Mouse (Mus musculus): ENCODE data around the gene Alyref.
"Not testable (repeated sequence)": the region's sequence is repeated elsewhere in the genome, so short reads cannot be mapped to it uniquely, and the experiment has no call there.

Gene Alyref

GRCm38 (mm10) chr11:120572752-120573584 is 25.2 kb downstream of the Alyref start, which contains the start of gene P4hb:
Gene P4hb (minus strand): TSS chr11:120573253.
- peak; percentile 100 for DNase-seq

- DNase-seq: no peak
These were observed 25.8 kb downstream of the Alyref start for GRCm38 (mm10) chr11:120572417-120572751.

- no peak for DNase-seq
These were observed 26.3 kb downstream of the Alyref start for GRCm38 (mm10) chr11:120571754-120572416.

- DNase-seq: no peak
These were observed 27.0 kb downstream of the Alyref start for GRCm38 (mm10) chr11:120571122-120571521.

- no peak for DNase-seq
These were observed 29.8 kb downstream of the Alyref start for GRCm38 (mm10) chr11:120568324-120568723.

- DNase-seq: no peak
These were observed 33.1 kb downstream of the Alyref start for GRCm38 (mm10) chr11:120565114-120565513.

- DNase-seq: no peak
These were observed 35.2 kb downstream of the Alyref start for GRCm38 (mm10) chr11:120562949-120563348.

GRCm38 (mm10) chr11:120560952-120561728 is 37.0 kb downstream of the Alyref start:
- no peak for DNase-seq

GRCm38 (mm10) chr11:120558843-120559242 is 39.3 kb downstream of the Alyref start:
- not testable (repeated sequence) for DNase-seq

GRCm38 (mm10) chr11:120555260-120555659 is 42.9 kb downstream of the Alyref start:
- DNase-seq: no peak

GRCm38 (mm10) chr11:120554834-120555233 is 43.3 kb downstream of the Alyref start:
- DNase-seq: no peak

GRCm38 (mm10) chr11:120552736-120553135 is 45.4 kb downstream of the Alyref start:
- no peak for DNase-seq

- no peak for DNase-seq
These were observed 47.2 kb downstream of the Alyref start, which contains the start of gene Ppp1r27 for GRCm38 (mm10) chr11:120550810-120551440. Gene Ppp1r27 (minus strand): TSS chr11:120551132.

GRCm38 (mm10) chr11:120549986-120550809 is 48.0 kb downstream of the Alyref start:
- DNase-seq: peak; percentile 53

GRCm38 (mm10) chr11:120549168-120549945 is 48.8 kb downstream of the Alyref start, which contains the start of gene Mcrip1:
Gene Mcrip1 (minus strand): TSS chr11:120549727.
- peak; percentile 93 for DNase-seq

- DNase-seq: no peak
These were observed 49.4 kb downstream of the Alyref start for GRCm38 (mm10) chr11:120548786-120549167.

GRCm38 (mm10) chr11:120548214-120548613 is 50.0 kb downstream of the Alyref start:
- no peak for DNase-seq

- DNase-seq: no peak
These were observed 50.7 kb downstream of the Alyref start for GRCm38 (mm10) chr11:120547469-120547868.

- DNase-seq: no peak
These were observed 52.2 kb downstream of the Alyref start for GRCm38 (mm10) chr11:120545964-120546363.

GRCm38 (mm10) chr11:120542376-120542775 is 55.8 kb downstream of the Alyref start:
- DNase-seq: no peak
